Mouse (Mus musculus): ENCODE data around the gene Ubl3.

The Ubl3 gene

GRCm38 (mm10) chr5:148563281-148563680 lies 10.7 kb upstream of the Ubl3 start:
- DNase-seq (ENCODE audit: low spot score), result no peak

GRCm38 (mm10) chr5:148562235-148562634 lies 9.6 kb upstream of the Ubl3 start:
- DNase-seq (ENCODE audit: low spot score), result no peak

- no peak for DNase-seq (ENCODE audit: low spot score)
These were observed 6.8 kb upstream of the Ubl3 start for GRCm38 (mm10) chr5:148559261-148559958.

GRCm38 (mm10) chr5:148558472-148558871 lies 5.9 kb upstream of the Ubl3 start:
- no peak for DNase-seq (ENCODE audit: low spot score)

- no peak for DNase-seq (ENCODE audit: low spot score)
These were observed 3.9 kb upstream of the Ubl3 start for GRCm38 (mm10) chr5:148556509-148556908.

- DNase-seq (ENCODE audit: low spot score), result no peak
These were observed 2.6 kb upstream of the Ubl3 start for GRCm38 (mm10) chr5:148555156-148555555.

GRCm38 (mm10) chr5:148554701-148555100 lies 2.1 kb upstream of the Ubl3 start:
- DNase-seq (ENCODE audit: low spot score), result no peak

GRCm38 (mm10) chr5:148554242-148554641 lies 1.7 kb upstream of the Ubl3 start:
- DNase-seq (ENCODE audit: low spot score), result no peak

- no peak for DNase-seq (ENCODE audit: low spot score)
These were observed 1.1 kb upstream of the Ubl3 start for GRCm38 (mm10) chr5:148553723-148554122.

GRCm38 (mm10) chr5:148551764-148552136 lies 839 bp downstream of the Ubl3 start:
- DNase-seq (ENCODE audit: low spot score), result no peak

- no peak for DNase-seq (ENCODE audit: low spot score)
These were observed 1.5 kb downstream of the Ubl3 start for GRCm38 (mm10) chr5:148550821-148551763.

GRCm38 (mm10) chr5:148550393-148550792 lies 2.2 kb downstream of the Ubl3 start:
- DNase-seq (ENCODE audit: low spot score), result no peak

- DNase-seq (ENCODE audit: low spot score), result no peak
These were observed 3.3 kb downstream of the Ubl3 start for GRCm38 (mm10) chr5:148549307-148549706.

GRCm38 (mm10) chr5:148548568-148548967 lies 4.0 kb downstream of the Ubl3 start:
- DNase-seq (ENCODE audit: low spot score), result no peak

GRCm38 (mm10) chr5:148547870-148548456 lies 4.6 kb downstream of the Ubl3 start:
- DNase-seq (ENCODE audit: low spot score), result no peak

GRCm38 (mm10) chr5:148546970-148547369 lies 5.6 kb downstream of the Ubl3 start:
- DNase-seq (ENCODE audit: low spot score), result no peak

- DNase-seq (ENCODE audit: low spot score), result no peak
These were observed 7.9 kb downstream of the Ubl3 start for GRCm38 (mm10) chr5:148544733-148545132.

- DNase-seq (ENCODE audit: low spot score), result no peak
These were observed 10.4 kb downstream of the Ubl3 start for GRCm38 (mm10) chr5:148542196-148542595.

- no peak for DNase-seq (ENCODE audit: low spot score)
These were observed 16.7 kb downstream of the Ubl3 start for GRCm38 (mm10) chr5:148535669-148536430.

- DNase-seq (ENCODE audit: low spot score), result no peak
These were observed 17.9 kb downstream of the Ubl3 start for GRCm38 (mm10) chr5:148534644-148535043.

GRCm38 (mm10) chr5:148533924-148534323 lies 18.7 kb downstream of the Ubl3 start:
- no peak for DNase-seq (ENCODE audit: low spot score)

- DNase-seq (ENCODE audit: low spot score), result no peak
These were observed 20.4 kb downstream of the Ubl3 start for GRCm38 (mm10) chr5:148532201-148532600.

All from urinary bladder, postnatal 10 days (tissue).